Mouse (Mus musculus) gonadal fat pad, adult 2 months (tissue): Measurements from ENCODE around the gene Cebpb. TPM values are rescaled to one million over a fixed set of nuclear protein-coding genes. Genes with fewer than 3 reads are reported as not detected.
"Not testable (repeated sequence)": the region's sequence is repeated elsewhere in the genome, so short reads cannot be mapped to it uniquely, and the experiment has no call there.

Experiments
- DNase-seq: peaks from one replicate; pipeline ENCODE4 v3.0.0-alpha.2; 2012; ENCODE audit warnings: low read depth
- polyA plus RNA-seq: library from polyadenylated mRNA; depleted of rRNA; stranded (reverse); fragments of >200 nt; gene quantifications from 2 replicates; pipeline ENCODE4 v1.2.3, GENCODE M21; 2012; rRNA removed

Gene Cebpb
- polyA plus RNA-seq: 162 and 211 TPM in 2 replicates

DNA sequence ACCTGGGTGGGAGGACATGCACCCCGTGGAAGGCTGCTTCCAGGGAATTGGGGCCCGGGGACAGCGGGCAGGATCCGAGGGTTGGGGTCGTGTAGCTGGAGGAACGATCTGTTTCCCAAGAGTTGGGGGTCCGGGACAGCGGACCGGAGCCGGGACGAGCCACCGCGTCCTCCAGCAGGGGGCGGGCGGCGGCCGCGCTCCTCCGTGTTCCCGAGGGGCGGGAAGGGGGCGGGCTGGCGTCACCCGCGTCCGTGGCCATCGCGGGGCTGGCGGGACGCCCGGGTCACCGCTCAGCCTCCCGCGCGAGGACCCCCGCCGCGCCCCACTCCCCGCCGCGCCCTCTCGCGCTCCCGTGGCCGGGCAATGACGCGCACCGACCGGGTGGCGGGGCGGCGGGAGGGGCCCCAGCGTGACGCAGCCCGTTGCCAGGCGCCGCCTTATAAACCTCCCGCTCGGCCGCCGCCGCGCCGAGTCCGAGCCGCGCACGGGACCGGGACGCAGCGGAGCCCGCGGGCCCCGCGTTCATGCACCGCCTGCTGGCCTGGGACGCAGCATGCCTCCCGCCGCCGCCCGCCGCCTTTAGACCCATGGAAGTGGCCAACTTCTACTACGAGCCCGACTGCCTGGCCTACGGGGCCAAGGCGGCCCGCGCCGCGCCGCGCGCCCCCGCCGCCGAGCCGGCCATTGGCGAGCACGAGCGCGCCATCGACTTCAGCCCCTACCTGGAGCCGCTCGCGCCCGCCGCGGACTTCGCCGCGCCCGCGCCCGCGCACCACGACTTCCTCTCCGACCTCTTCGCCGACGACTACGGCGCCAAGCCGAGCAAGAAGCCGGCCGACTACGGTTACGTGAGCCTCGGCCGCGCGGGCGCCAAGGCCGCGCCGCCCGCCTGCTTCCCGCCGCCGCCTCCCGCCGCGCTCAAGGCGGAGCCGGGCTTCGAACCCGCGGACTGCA, at the start of gene Cebpb:
Cebpb (plus strand) TSS at position 418 of the 954 bp plus-strand sequence.
- no peak for DNase-seq

DNA sequence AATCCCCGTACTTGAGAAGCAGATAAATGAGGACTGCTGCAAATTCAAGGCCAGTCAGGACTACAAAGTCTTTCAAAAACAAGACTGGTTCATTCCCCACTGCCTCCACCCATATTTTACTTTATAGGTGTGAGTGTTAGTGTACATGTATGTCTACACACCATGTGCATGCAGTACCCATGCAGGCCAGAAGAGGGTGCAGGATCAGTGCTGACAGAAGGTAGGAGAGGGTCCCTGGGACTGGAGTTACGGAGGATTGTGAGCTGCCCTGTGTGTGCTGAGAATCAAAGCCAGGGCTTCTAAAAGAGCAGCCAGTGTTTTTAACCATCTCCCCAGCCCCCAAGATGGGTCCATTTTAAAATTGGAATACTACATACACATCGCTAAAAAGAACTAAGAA, 48.4 kb upstream of the Cebpb start:
- no peak for DNase-seq

DNA sequence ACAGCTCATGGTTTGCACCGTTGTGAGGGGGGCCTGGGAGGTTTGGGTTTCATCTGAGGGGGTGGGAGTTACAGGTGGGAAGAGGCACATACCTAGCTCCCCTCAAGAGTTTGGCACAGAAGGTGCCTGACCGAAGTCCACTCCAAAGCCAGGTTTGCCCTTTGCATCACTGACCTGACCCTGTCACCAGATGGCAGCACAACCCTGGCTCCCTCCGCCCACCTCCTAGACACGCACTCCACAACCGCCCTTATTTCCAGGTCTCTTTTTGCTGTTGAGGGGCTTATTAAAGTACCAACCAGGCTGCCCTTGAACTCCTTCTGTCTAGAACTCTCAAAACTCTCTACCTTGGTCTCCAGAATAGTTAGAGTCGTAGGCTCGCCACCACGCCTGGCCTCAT, 47.4 kb upstream of the Cebpb start:
- no peak for DNase-seq

DNA sequence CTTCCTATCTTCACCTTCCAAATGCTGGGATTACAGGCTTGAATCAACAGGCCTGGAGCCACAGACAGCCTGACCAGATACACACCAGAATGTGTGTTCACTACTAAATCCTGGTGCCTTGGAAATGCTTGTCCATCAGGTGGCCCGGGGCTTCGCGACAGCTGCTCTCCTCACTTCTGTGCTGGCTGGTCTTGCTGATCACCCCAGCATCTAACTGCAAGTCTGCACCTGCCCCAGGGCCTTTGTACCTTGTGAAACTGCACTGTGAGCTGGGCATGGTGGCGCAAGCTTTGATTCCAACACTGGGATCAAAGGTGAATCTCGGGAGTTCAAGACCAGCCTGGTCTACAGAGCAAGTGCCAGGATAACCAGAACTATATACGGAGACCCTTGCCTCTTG, 46.6 kb upstream of the Cebpb start:
- DNase-seq: peak; percentile 85

DNA sequence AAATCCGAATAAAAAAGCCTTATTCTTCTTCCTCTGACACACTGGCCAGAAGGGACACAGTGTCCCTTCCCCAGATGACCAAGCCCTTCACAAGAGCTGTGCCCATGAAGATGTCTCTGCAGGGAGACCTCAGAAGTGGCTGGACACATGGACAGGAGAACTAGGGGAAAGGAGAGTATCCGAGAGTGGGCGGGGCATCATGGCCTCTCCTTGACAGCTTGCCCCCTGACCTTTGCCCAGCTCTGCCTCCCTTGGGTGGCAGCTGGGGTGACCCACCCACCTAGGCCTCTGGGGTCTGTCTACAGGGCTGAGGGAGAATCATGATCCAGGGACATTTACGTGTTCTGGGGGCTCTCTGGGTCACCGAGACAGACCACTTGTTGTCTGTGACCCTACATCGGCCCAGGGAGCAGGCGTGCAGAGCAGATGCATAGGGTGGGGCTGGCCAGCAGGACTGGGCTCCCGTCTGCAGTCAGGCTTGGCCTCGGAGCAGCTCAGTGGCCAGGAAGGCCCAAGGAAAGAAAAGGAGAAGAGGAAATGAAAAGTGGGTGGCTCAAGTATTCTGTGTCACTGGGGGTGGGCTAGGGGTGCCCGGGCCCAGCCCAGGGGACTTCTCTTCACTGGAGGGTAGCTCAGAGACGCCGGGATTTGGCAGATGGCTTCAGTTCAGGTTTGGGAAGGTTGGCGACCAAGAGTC, 45.2 kb upstream of the Cebpb start:
- DNase-seq: not testable (repeated sequence)

DNA sequence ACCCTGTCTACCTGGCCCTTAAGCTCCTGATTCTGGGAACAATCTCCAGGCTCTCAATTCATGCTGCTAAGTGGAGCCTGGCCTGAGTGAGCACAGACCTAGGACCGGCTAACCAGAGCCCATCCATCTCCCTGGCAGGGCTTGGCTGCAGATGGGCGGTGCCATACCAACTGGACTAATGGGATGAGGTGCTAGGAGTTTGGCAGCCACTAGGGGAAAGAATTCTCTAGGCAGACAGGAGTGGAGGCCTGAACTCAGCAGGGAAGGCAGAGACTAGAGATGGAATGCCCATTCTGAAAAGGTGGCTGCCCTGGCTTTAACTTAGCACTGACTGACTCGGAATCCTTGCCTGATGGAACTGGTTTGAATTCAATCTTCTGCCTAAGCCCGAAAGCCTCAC, 42.3 kb upstream of the Cebpb start:
- no peak for DNase-seq

DNA sequence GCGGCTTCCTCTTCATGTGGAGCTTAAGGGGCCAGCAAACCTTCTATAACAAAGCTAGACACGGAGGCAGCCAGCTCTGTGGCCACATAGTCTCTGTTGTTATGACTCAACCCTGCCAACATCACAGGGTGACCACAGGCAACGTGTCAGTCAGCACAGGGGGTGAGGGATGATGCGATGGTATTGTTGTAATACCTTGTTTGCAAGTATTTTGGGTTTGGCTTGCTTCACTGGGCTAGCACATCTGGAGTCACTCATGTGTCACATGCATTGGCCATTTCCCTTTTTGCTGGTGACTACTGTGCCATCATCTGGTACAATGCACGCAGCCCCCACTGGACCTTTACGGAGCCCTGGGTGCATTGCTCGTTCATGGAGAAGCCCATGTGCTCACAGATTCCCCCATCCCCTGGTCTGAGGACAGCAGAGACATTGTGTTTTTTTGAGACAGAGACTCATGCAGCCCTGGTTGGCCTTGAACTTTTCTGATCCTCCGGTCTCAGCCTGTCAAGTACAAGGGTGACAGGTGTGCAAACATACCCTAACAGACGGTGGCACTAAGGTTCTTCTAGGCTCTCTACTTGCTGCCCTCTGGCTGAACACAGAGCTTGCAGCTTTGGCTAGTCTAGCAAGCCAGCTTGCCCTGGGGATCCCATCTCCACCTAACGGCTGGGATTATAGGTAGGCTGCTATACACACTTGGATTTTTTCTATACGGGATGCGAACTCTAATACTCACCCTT, 39.3 kb upstream of the Cebpb start:
- DNase-seq: no peak

DNA sequence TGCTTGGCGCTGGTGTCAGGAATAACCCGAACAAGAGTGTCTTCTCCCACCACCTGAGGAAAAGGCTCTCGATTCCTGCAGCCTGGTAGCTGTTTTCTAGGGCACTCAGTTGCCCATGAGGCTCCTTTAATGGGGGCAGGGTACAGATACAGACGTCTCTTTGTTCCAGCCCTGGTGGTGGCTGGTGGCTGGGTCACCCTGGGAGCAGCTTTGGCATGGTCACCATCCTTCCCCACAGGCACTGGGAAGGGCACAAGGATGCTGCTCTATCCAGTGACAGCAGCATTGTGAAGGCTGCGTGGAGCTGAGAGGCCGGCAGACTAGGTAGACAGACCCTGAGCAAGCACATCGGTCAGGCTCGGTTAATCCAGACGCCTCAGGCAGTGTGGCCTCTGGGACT, 37.1 kb upstream of the Cebpb start:
- no peak for DNase-seq

DNA sequence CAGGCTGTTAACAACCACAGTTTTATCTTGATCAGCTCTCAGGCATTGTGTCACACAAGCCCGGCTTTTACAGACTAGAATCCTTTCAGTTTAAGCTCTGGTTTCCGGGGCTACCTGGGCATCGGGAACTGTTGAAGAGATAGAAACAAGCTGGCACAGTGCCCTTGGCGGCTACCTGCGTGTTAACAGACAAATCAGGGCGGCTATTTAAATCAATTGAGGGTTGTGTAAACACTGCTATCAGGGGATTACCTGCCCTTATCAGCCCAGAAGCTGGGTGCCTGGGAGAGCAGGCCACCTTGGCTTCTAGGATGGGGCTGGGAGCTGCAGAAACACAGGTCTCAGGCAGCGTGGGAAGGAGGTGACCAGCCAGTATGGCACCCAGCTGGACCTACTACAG, 36.0 kb upstream of the Cebpb start:
- DNase-seq: no peak

DNA sequence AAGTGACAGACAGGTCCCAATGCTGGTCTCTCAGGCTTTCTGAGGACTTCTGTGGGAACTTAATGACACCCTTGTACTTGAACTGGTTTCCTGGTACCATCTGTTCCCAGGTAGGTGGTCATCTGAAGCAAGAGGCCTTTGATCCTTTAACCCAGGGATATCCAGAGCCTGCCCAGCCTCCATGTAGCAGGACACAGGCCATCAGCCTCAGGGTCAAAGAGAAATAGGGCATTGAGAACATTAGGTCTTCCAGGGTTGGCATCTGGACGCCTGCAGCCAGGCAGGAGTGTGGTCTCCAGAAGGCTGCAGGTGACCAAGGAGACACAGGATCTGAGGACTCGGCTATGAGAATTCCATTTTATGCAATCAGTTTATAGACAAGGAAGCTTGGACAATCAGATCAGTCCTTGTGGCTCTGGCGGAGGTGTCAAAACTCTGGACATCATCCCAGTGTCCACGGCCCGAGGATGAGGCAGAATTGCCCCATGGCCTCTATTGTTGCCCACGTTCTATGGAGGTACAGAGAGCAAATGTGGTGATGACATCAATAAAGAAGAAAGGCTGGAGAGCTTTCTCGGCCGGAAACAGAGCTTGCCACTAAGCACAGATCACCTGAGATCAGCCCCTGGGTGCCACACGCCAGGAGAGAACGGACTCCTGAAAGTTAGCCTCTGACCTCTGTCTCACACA, 33.7 kb upstream of the Cebpb start:
- DNase-seq: peak; percentile 73

DNA sequence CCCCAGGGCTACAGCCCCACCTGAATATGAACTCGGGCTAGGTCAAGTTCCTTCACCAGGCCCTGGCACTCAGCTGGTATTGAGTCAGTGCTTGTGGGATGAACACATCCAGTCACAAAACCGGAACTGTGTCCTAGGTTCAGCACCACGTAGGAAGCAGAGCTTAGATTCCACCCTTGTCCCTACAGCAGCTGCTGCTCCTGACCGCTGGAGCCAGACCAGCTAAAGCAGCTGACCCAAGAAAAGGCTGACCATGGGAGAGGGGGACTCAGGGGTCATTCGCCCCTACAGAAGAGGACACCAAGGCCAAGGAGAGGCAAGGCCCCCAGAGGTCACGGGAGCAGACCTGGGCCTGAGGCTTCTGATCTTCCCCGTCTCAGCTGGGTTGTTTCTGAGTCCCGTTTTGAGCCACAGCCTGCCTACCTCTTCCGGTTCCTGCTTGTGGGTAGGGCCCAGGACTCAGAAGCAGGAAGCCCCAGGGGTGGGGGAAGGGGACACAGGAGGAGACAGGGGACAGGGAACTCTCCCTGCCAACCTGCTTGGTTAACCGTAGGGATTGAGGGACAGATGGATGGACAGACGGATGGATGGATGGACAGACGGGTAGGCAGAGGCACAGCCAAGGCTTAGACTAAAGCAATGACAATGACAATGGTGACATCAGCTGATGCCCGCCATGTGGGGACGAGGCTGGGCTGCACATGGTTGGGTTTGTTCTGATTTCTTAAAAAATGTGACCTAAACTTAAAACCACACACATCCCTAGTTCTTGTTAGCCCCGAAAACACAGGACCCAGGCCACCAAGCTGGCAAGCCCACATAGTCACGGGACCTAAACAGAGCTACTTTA, 31.9 kb upstream of the Cebpb start:
- no peak for DNase-seq

DNA sequence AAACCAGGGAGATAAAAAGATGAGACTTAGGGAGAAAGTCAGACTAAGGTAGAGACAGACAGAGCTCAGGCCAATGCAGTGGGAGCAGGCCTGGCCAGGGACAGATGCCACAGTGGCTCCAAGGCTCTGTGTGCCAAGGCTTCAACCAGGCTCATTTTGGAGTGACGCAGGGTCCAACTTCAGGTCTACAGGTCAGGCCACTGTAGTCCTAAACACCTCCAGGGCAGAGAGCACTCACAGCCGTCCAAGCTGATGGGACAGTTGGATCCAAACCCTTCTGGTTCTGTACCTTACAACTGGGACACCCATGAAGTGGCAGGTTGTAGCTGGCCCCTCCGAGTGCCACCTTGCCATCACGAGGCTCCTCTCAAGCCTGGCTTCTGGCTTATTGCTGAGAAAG, 30.7 kb upstream of the Cebpb start:
- no peak for DNase-seq

DNA sequence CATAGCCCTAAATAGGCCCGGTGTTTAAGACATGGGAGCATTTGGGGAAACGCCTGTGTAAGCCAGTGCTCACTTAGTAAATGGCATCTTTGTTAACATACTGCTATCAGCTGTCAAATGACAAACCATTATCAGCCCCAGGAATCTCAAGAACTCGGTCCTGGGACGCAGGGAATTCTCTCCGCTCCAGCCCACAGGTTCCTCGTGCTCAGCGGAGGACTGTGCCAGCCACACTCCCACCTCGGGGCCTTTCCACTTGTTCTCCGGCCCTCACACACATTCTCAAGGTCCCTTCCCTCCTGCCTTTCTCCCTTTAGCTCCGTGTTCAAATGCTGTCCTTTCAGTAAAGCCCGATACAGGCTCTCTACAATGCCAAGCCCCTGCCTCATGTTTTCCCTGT, 30.0 kb upstream of the Cebpb start:
- DNase-seq: no peak

DNA sequence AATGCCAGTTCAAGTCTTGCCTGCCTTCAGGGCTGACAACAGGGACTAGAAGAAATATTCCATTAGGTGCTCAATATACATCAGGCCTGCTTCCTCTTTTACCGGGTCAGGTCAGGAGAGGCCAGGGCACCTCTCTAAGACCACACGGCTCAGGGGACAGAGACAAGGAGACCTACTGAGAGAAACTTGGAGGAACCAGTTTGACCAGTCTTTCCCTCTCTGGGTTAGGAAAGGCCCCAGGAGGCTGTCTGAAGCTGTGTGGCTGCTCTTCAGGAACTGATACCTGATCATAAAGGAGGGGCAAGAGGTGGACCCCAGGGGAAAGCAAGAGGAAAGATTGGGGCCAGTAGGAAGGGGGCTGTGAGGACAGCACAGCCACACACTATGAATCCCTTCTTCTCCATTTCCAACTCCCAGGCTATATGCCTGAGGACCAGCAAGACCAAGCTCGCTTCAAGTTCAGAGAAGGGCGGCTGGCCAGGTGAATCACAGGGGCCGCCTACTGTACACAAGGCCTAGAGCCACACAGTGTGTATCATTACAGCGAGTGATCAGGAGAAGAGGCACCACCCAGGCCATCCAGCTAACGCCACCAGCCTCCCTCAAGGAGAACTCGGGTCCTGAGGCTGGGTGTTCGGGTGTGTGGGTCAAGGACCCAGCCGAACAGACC, 29.4 kb upstream of the Cebpb start:
- no peak for DNase-seq

DNA sequence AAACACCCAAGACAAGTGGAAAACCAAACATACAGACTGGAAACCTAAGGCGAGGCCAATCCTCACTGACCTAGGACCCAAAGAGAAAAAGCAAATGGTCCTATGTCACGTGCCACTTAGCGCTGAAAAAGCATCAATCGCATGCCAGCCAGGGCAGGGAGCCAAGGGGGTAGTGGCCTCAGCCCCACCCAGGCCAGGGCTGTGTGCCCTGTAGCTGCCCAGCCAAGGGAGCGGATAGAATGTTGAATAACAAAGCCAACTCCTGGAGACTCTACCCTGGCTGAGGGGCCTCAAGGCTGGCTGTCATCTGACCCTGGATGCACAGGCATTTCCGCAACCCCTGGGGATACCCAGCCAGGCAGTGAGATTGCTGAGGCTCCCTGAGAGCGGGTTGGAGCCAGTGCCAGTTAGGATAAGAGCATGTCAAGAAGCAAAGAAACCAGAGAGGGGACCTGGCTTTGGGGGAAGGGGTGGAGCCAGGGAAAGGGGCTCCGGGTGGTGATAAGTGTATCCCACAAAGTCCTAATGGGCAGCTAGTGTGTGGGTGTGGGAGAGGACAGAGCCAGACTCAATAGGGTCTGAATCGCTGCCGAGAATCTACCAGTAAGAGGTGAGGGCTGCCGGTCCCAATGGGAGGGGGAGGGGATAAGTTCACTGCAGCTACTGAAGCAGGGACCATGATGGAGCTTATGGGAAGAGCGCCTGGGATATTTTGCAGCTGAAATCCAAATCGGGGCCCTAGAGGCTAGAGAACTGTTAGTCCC, 28.7 kb upstream of the Cebpb start:
- DNase-seq: no peak

DNA sequence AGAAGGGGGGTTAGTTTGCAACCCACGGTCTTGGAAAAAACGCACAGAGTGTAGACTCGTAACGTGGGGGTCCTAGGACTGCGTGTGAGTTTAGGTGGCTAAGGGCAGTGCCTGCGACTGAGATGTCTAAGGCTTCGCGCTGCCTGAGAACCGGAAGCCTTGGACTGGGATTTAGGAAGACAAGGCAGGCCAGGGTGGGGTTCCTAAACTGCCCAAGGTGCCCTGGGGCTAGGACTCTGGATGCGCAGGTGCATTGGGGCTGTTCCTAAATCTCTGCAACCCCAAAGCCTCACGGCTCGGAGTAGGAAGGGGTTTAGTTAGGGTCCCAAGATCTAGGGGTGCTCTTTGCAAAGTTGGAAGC, 28.1 kb upstream of the Cebpb start:
- no peak for DNase-seq

DNA sequence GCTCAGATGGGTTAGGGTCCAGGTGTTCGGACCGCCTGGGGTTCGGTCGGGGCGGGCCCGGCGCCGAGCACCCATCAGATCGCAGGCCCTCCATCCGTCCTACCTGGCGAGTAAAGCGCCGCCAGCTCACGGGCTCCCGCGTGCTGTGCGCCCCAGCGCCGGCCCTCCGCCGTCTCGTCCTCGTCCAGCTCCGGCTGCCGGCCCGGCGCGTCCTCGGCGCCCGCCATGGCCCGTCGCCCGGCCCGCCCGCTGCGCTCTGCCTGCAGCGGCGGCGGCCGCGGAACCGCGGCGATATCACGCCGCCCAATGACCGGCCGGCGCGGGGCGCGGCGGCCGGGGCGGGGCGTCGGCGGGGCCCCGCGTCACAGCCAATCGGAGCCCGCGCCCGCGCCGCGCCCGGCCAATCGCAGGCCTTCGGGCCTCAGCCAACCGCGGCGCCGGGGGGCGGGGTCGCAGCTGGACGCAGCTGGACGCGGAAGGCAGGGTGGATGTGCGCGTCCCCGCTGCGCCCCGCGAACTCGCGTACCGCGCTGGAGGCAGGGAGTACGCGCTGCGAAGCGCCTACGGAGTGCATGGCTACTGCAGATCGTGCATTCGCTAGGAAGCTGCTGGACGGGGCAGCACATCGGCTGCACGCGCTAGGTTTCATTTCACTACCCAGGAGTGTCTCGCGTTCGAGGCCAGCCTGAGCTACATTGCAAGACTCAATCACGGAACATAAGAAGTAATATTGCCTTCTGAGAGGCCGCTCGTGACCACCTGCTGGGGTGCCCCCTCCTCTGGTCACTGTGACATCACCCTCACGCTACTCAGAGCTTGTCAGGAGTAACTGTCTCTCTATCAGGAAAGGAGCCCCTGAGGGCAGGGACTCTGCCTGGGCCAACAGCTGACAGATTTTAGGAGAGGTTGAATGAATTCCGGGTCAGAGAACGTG, 27.2 kb upstream of the Cebpb start, which contains the start of gene Gm20431:
Gm20431 (minus strand) TSS at position 227 of the 934 bp plus-strand sequence.
- DNase-seq: no peak

DNA sequence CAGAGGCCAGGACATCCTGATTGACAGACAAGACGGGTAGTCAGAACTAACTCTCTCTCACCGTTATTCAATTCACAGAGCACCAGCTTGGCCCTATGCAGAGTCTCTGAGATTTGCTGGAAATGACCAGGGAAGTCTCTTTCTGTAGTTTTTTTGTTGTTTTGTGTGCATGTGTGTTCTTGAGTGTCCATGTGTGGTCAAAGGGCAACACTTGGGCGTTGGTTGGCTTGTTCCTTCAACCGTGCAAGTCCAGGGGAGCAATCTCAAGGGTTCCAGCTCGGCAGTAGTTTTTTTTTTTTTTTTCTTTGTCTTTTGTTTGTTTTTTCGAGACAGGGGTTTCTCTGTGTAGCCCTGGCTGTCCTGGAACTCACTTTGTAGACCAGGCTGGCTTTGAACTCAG, 26.0 kb upstream of the Cebpb start:
- no peak for DNase-seq
